Mouse (Mus musculus) erythroblast, embryonic 14.5 days (primary cell): ENCODE data around the gene Mcm5.

Experiments
- GATA1 ChIP-seq: IDR thresholded peaks from 2 replicates; pipeline ENCODE4 v1.6.1; 2012; ENCODE audit warnings: low read length, inconsistent platforms, mixed read lengths
- TAL1 ChIP-seq: IDR thresholded peaks from 3 replicates; pipeline ENCODE4 v1.6.1; 2012; ENCODE audit warnings: low read length, inconsistent platforms, mixed read lengths

- TF ChIP-seq GATA1 (no peak), TAL1 (no peak)
These were observed 60.0 kb downstream of the Mcm5 start for GRCm38 (mm10) chr8:75169363-75169762.
